In the genomic region with DNA sequence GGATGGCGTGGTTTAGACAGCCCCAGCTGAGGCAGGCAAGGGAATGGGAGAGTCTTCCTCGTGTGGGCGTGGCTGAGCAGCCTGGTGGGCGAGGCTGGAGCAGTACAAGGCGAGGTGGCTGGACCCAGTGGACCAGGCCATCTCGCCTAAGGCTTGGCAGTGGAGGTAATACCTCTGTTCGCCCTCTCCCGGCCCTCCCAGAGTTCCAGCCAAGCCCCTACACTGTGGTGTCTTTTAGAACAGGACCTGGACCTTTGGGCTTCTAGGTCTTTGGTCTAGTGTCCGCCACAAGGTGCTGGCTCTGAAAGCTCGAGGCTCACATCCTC, we compare ENCODE assay signal across 9 mouse cellular contexts. TPM values are rescaled to one million over a fixed set of nuclear protein-coding genes. Genes with fewer than 3 reads are reported as not detected.
DNase-seq lines count a peak whose midpoint lies in the region; ATAC-seq and TF ChIP-seq lines count a peak whose summit lies in the region.
"Had no signal": no experiment of that assay in that cellular context is flagged by ENCODE, and none has a peak within 500 bp of the region (broad histone marks: within the 10 kb centered on the region; RNA-seq: fewer than 3 reads in every experiment).

No protein-coding gene starts in this region.

- peak overlapping the region; percentile 90 for H3K4me2 ChIP-seq in kidney, embryonic 15.5 days
- peak overlapping the region; percentile 94 for H3K4me2 ChIP-seq in embryonic facial prominence, embryonic 11.5 days (ENCODE audit: low read depth, low read length)
- peak overlapping the region; percentile 98 for H3K4me2 ChIP-seq in hindbrain, embryonic 16.5 days (ENCODE audit: low read length)
- peak overlapping the region; percentile 100 for H3K4me2 ChIP-seq in midbrain, postnatal 0 days (ENCODE audit: low read depth, low read length, poor library complexity, severe bottlenecking)

- no peak for TF ChIP-seq CTCF in midbrain, postnatal 0 days (IDR thresholded peaks at IDR 0.05)

- no peaks in the 10 kb centered on the region for H3K36me3 ChIP-seq in kidney, embryonic 15.5 days
- H3K36me3 ChIP-seq in embryonic facial prominence, embryonic 11.5 days (replicated peaks; ENCODE audit: control insufficient read depth, insufficient read depth, low read depth, low read length), result no peaks in the 10 kb centered on the region
- no peaks in the 10 kb centered on the region for H3K36me3 ChIP-seq in hindbrain, embryonic 16.5 days (ENCODE audit: control insufficient read depth, insufficient read depth, low read length)
- H3K36me3 ChIP-seq in midbrain, postnatal 0 days (ENCODE audit: insufficient read depth, low read length), result no peaks in the 10 kb centered on the region

- H3K9ac ChIP-seq in kidney, embryonic 15.5 days, result no peak overlapping the region
- no peak overlapping the region for H3K9ac ChIP-seq in embryonic facial prominence, embryonic 11.5 days (replicated peaks; ENCODE audit: low read length)
- H3K9ac ChIP-seq in hindbrain, embryonic 16.5 days (ENCODE audit: low read depth, low read length), result peak overlapping the region; percentile 55
- H3K9ac ChIP-seq in midbrain, postnatal 0 days (replicated peaks; ENCODE audit: low read length, poor library complexity, severe bottlenecking), result peak overlapping the region; percentile 42; the same call in 1 of the 2 replicates

- no peak for DNase-seq in kidney, postnatal 25 days
- DNase-seq in embryonic facial prominence, embryonic 11.5 days (ENCODE audit: low spot score), result no peak
- DNase-seq in midbrain, postnatal 0 days (ENCODE audit: low spot score), result no peak
- no peak for DNase-seq in ovary, postnatal 14 days (ENCODE audit: low spot score)
- no peak for DNase-seq in right cerebral cortex, postnatal 14 days
- no peak for DNase-seq in thymus, adult 18-20 months

- no peaks in the 10 kb centered on the region for H3K27me3 ChIP-seq in kidney, embryonic 15.5 days
- H3K27me3 ChIP-seq in embryonic facial prominence, embryonic 11.5 days (ENCODE audit: control insufficient read depth, insufficient read depth, low read length), result no peaks in the 10 kb centered on the region
- peaks cover 16% of the 10 kb centered on the region for H3K27me3 ChIP-seq in hindbrain, embryonic 16.5 days (replicated peaks; ENCODE audit: control insufficient read depth, insufficient read depth, low read length)
- peaks cover 24% of the 10 kb centered on the region for H3K27me3 ChIP-seq in midbrain, postnatal 0 days (ENCODE audit: insufficient read depth, low read length)
- H3K27me3 ChIP-seq: Patski had no signal

- peaks cover 44% of the 10 kb centered on the region for H3K4me1 ChIP-seq in kidney, embryonic 15.5 days
- no peaks in the 10 kb centered on the region for H3K4me1 ChIP-seq in embryonic facial prominence, embryonic 11.5 days (ENCODE audit: control insufficient read depth, insufficient read depth, low read length)
- peaks cover 13% of the 10 kb centered on the region for H3K4me1 ChIP-seq in hindbrain, embryonic 16.5 days (ENCODE audit: control insufficient read depth, insufficient read depth, low read depth, low read length)
- H3K4me1 ChIP-seq in midbrain, postnatal 0 days (ENCODE audit: insufficient read depth, low read length), result peaks cover 3% of the 10 kb centered on the region; the same call in 1 of the 2 replicates

- peak overlapping the region; percentile 79 for H3K27ac ChIP-seq in kidney, embryonic 15.5 days
- no peak overlapping the region for H3K27ac ChIP-seq in embryonic facial prominence, embryonic 11.5 days (replicated peaks; ENCODE audit: low read depth, low read length)
- H3K27ac ChIP-seq in hindbrain, embryonic 16.5 days (ENCODE audit: low read depth, low read length), result no peak overlapping the region
- H3K27ac ChIP-seq in midbrain, postnatal 0 days (ENCODE audit: low read depth, low read length), result no peak overlapping the region

- ATAC-seq in kidney, embryonic 15.5 days (replicated peaks; ENCODE audit: low FRiP score), result no peak
- ATAC-seq in embryonic facial prominence, embryonic 11.5 days (replicated peaks; ENCODE audit: insufficient number of reproducible peaks, low FRiP score, low TSS enrichment, low read depth), result no peak; the same call in 1 of the 2 replicates
- no peak for ATAC-seq in hindbrain, embryonic 16.5 days
- ATAC-seq in midbrain, postnatal 0 days (ENCODE audit: low FRiP score), result no peak; the same call in 1 of the 2 replicates

- H3K4me3 ChIP-seq in kidney, embryonic 15.5 days (replicated peaks), result peak overlapping the region; percentile 64
- peak overlapping the region; percentile 47 for H3K4me3 ChIP-seq in embryonic facial prominence, embryonic 11.5 days (ENCODE audit: low read depth, low read length)
- H3K4me3 ChIP-seq in hindbrain, embryonic 16.5 days (ENCODE audit: low read length), result peak overlapping the region; percentile 60
- peak overlapping the region; percentile 53 for H3K4me3 ChIP-seq in midbrain, postnatal 0 days (ENCODE audit: low read depth, low read length)

- 6% methylated on average over 10 of the region's 10 CpGs for WGBS in kidney, embryonic 15.5 days
- 4% methylated on average over 10 of the region's 10 CpGs for WGBS in embryonic facial prominence, embryonic 11.5 days
- 19% methylated on average over 6 of the region's 10 CpGs for WGBS in hindbrain, embryonic 16.5 days
- 8% methylated on average over 10 of the region's 10 CpGs for WGBS in midbrain, postnatal 0 days

- H3K9me3 ChIP-seq in kidney, embryonic 15.5 days (replicated peaks), result no peaks in the 10 kb centered on the region
- H3K9me3 ChIP-seq in embryonic facial prominence, embryonic 11.5 days (replicated peaks; ENCODE audit: control insufficient read depth, low read length), result no peaks in the 10 kb centered on the region
- no peaks in the 10 kb centered on the region for H3K9me3 ChIP-seq in hindbrain, embryonic 16.5 days (ENCODE audit: control insufficient read depth, low read length)
- H3K9me3 ChIP-seq in midbrain, postnatal 0 days (ENCODE audit: low read length), result no peaks in the 10 kb centered on the region

RNA-seq across cellular contexts. Expression of gene Baiap2l1, which starts 0.6 kb away (rescaled TPM):
- 14.8 and 15.2 TPM in 2 replicates for polyA plus RNA-seq in kidney, embryonic 15.5 days (2015; fragmentation: Nextera tagmentation; extraction: Ambion mirVana)
- polyA plus RNA-seq in embryonic facial prominence, embryonic 11.5 days (2014; fragmentation: Nextera tagmentation; extraction: Ambion mirVana), result 3.8 and 4.3 TPM in 2 replicates
- 1.8 and 2.2 TPM in 2 replicates for polyA plus RNA-seq in hindbrain, embryonic 16.5 days (2015; fragmentation: Nextera tagmentation; extraction: Ambion mirVana)
- total RNA-seq in midbrain, postnatal 0 days (2014; rRNA removed), result 0.14 and 0.44 TPM in 2 replicates
- 0.66 and 0.80 TPM in 2 replicates for polyA plus RNA-seq in midbrain, postnatal 0 days (2015; fragmentation: Nextera tagmentation; extraction: Ambion mirVana)

Comparison
In these comparisons a context has a peak if more than half of its experiments do, and no peak if none do; other contexts are left out.
1. H3K9ac ChIP-seq: peak in hindbrain, embryonic 16.5 days (single experiment) and midbrain, postnatal 0 days (single experiment); none in kidney, embryonic 15.5 days (single experiment) and embryonic facial prominence, embryonic 11.5 days (single experiment).
2. Peak in every context shown above with its lines, with median percentiles within 50 percentile points of each other: H3K4me2 ChIP-seq and H3K4me3 ChIP-seq.